Mouse (Mus musculus) monocyte, adult 2 months (primary cell): ENCODE data around the gene Thsd4.

Experiments
- DNase-seq, 2 experiments: peaks; one replicate each; pipeline ENCODE4 v3.0.0; 2022; ENCODE audit warnings: low spot score in 2 of 2, low read depth in 1 of 2

Thsd4 gene

DNA sequence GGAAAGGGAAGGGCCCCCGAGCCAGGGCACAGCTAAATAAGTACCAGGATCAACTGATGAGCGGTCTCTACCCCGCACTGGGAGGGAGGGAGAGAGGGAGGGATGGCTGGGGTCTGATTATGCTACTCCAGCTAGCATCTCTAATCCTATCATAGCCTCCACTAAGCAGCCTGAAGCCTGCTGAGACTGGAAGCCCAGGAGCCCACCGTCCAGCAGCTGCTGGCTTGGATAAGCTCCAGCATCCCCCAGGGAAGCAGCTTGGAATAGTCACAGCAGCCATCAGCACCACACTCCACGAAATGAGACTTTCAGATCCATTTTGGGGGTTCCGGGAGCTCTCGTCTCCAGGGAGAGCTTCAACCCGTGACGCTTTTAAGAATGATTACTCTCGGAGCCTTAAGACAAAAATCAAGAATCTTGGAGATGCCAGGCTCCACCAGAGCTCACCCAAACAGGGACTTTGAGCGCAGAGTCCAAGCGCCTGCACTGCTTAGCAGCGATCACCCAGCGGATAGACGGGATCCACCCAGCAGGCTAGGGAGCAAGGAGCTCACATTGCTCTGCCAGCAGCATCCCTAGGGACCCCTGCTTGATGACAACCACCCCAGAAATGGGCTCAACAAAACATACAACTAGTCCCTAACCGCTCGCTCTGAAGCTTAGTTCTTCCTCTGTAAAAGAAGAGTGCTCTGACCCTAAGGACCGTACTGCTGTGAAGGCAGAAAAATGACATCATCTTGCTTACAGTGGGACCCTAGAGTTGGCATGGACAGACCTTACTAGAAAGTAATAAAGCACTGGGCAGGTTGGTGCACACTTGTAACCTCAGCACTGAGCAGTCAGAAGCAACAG, 64.3 kb downstream of the Thsd4 start:
- no peak for DNase-seq

DNA sequence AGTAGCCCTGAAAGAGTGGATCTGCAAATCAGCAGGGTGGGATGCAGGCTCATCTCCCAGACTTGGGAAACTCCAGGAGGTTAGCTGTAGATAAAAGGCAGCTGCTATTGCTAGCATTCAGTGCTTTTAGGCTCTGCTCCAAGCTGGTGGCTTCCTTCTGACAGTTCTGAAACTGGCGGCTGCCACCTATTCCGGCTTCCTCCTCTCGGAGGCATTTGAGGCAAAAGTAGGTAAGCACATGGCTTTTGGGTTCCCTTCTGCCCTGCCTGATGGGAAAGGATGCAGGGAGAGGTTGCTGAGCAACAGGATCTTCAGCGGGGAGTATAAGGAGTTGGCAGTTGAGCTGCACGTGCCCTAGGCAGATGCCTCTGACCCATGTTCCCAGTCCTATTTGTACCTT, 65.2 kb downstream of the Thsd4 start:
- no peak for DNase-seq

DNA sequence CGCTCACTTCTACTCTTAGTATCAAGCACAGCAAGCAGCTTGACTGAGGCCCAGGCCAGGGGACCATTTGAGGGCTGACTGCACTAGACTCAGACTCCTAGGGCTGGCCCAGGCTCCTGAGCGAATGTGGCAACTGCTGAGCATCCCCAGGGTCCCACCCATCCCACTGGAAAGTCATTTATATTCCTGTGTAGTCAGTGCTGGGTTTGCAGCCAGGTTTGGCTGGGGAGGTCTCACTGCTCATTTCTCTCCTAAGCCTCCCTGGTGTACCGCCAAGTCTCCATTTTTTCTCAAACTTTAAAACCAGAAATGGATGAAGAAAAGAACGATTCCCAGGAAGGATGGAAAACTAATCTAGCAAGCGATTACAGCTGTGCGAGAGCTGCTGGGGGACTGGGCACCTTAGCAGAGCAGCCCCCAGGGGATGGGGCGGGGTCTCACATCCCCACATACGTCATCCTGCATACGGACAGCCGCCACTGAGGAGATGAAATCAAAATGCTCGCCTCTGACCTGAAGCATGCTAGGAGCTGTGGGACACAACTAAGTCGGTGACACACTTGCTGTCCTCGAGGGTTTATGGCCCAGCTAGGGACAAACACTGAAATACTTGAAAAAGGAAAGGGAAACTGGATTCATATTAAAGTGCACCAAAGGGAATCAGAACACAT, 67.3 kb downstream of the Thsd4 start:
- DNase-seq, result no peak

DNA sequence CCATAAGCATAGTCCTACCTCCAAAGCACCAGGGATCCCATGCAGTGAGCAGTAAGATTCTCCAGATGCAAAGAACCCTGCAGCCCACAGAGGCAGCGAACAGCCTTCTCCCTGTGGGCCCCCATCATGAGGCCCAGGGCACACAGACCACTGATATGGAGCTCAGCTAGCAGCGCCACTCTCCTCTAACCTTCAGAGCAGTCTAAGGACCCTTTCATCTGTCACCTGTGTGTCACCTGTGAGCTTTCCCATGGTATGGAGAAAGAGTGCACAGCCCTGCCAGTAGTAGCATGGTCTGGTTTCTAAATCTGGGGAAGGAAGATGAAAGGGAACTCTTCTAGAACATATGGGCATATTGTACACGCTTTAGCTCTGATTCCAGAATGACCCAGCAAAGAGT, 72.3 kb downstream of the Thsd4 start:
- DNase-seq, result no peak

DNA sequence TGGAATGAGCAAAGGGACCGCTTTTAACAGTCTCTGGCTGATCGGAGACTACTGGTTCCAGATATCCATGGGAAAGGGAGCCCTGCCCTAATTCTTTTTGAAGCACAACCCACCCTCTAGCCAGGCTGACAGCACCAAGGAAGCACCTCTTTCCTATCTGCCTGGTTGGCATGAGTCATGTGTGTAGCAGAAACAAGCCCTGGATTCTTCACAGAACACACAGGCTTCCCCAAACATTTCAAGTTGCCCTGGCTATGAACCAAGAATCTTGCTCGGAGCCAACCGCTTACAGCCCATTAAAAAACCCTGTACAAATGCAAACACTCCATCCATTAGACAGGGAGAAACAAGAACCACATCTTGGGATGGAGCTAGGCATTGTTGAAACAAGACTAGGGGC, 76.0 kb downstream of the Thsd4 start:
- DNase-seq, result no peak

DNA sequence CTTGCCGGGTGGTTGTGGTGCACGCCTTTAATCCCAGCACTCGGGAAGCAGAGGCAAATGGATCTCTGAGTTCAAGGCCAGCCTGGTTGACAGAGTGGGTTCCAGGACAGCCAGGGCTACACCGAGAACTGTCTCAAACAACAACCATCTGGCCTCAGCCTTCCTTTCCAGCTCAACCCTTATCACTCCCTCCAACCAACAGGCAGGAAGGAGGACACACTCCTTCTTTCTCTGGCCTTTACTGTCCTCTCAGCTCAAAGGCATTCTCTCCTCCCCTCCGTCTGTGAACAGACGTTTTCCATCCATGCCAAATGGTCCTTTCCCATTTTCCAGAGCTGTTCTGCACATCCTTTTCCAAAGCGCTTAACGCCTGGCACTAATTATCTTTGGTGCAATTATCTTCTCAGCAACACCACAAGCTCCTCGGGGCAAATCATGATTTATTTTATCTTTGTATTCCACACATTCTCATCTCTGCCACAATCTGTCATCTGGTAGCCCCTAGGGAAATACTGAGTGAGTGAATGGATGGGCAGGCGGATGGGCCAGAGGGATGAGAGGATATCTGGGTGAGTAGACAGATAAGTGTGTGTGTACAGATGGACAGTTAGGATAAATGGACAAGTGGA, 80.5 kb downstream of the Thsd4 start:
- no peak for DNase-seq

DNA sequence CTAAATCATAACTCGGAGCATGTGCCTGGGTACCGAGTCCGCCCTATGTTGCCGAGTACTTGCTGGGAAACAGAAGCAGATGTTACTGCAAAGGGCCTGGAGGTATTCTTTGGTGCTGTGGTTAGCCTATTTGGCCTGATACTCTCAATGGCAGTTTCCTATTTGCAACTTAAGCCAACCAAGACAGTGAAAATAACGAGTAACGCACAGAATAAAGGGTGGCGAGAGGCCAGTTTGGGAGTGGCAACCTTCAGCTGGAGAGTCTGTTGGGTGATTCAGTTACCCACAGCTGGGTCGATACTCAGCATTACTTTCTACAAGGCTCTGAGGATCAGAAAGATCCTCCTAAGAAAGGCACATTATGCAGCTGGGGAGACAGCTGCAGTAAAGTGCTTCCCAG, 81.3 kb downstream of the Thsd4 start:
- no peak for DNase-seq

DNA sequence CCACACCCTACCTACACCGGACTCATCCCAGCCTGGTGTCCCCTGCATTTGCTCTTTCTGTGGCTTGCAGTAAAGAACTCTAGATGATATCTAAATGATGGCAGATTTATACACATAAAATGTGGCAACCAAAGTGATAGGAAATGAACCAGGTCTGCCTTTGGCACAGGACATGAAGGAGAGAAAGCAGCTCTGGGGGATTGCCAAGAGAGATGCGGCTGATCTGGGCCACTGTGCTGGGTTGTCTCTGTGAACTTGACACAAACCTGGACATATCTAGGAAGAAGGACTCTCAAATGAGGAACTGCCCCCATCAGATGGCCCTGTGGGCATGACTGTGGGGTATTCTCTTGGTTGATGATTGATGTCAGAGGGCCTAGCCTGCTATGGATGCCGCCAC, 85.6 kb downstream of the Thsd4 start:
- no peak for DNase-seq

DNA sequence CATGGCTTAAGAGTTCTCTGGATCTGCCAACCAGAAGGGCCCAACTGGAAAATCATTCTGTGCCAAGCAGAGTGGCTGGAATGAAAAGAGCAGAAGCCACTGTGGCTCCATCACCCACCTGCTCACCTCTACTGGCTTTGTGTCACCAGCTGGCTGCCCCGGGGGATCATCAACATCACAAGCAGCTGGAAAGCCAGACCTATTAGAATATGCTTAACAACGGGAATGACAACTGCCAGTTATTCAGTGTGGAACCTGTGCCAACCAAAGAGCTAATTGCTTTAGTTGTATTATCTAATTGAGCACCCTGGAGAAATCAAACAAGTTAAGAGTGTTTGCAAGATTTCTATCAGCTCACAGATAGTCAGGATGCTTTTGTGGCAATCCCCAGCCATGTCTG, 87.8 kb downstream of the Thsd4 start:
- no peak for DNase-seq

DNA sequence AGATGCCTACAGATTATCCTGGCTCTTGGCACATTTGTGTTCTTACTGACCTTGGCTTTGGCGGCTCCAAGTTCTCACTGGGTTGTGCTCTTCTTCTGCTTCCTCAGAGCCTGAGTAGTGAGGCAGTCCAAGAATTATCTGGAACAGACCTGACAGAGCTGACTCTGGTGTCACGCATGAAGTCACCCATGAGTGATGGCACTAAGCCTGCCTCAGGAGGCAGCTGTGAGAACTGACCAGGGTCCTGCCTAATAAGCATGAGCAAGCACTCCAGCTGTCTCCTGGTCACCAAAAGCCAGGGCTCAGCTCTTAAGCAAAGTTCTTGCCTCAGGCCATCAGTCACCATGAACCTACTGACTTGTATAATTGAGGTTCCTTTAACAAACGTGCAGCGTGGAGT, 89.9 kb downstream of the Thsd4 start:
- DNase-seq, result no peak

DNA sequence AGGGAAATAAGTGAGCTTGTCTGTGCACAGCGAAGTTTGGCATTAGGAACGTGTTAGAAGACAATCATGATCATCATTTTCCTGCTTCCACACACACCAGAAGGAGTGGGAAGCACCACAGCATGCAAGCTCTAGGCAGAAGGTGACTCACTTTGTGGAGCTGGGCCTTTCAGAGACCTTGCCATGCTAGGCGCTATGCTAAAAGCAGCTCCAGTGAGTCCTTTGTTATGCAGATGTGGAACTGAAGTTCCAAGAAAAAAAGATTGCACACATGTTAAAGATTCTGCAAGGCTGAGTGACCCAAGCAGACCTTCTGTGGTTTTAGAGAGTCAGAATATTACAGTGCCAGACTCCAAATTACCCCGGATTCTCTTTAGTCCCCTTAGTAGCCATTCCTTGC, 91.8 kb downstream of the Thsd4 start:
- DNase-seq, result no peak

DNA sequence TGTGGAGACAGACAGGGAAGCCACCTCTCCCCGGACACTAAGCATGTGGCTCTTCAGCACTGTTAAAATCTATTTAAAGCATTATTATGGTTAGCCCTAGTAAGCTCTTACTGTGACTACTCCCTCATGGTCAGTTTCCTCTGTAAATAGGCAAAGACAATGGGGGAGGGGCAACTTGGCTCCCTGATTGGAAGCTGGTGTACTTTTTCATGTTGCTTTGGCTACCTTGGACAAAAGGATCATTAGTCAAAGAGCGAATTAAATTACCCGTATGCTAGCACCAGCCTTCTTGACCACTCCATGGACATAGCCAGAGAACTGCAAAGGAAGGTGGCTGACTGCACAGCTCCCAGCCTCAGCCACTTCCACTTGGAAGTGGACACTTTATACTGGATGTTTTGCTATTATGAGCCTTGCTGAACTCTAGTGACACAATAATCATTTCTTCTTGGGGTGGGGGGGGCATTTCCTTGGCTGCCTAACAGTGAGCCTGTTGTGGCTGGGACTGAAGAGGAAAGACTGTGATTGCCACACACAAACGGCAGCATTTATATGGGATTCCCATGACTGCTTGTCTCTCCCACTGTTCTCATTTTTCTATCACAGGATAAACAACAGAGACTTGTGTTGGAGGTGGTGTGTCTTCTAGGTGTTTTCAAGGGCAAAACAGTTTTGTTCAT, 107.6 kb downstream of the Thsd4 start:
- no peak for DNase-seq

DNA sequence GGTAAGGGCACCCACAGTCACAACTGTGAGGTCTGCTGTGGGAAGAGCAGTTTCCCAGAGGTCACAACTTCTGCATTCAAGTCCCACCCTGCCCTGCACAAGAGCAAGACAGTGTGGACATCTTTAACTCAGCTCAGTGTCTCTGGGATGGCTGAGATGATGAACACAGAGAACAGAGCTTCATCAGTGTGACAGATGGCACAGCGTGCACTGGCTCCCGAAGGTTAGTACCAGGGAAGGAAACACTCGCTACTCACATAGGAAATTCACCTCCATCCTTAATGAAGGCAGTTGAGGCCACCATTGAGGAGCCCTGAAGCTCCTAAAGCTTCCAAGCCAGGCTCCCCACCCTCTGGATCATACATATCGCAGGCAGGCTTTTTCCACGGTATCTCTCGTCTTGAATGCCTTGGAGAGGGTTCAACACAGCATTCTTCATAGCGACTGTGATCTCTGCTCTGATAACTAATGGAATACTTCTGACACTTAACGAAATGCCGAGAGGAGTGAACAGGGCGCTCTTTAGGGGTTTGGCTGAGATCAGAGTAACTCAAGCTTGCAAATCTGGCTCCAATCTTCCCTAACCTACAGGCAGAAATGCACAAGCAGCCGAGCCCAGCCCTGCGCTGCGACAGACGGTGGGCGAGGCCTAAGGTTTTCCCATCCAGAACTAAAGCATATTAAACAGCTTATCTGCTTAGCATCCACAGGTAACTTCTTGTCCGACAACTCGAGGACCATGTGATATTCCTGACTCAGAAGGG, 110.8 kb downstream of the Thsd4 start:
- no peak for DNase-seq

DNA sequence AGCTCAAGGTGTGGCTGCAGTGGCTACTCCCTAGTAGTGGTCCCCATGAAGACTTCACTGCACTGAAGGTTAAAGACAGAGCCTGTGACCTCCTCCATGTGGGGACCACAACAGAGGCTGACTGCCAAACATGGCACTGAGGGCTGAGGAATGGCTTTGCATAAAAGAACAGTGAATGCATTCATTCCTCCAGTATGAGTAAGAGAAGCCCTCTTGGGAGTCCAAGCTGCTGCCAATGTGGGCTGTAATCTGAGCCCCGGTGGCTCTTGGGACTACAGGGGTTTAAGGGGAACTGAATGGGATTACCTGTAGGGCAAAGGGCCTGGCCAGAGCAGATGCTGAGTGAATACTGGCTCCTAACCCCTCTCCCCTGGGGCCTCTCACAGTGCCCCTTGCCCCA, 114.5 kb downstream of the Thsd4 start:
- no peak for DNase-seq

DNA sequence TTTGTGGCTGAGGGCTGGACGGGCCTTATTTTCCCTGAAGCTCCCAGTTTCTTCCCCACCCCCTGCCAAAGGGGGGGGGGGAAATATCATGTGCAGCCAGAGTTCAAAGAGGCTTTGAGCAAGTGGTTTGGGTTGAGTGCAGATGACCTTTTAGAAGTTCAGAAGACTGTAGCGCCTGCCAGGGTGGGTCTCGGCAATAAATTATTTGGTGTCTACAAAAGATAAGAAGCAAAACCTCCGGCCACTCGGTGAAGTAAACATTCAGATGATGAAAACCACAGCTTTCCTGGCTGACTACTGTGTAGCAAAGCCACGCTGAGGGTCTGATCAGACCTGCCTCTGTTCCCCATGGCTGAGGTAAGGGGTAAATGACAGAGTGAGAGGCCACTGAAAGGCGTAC, 116.1 kb downstream of the Thsd4 start:
- no peak for DNase-seq

DNA sequence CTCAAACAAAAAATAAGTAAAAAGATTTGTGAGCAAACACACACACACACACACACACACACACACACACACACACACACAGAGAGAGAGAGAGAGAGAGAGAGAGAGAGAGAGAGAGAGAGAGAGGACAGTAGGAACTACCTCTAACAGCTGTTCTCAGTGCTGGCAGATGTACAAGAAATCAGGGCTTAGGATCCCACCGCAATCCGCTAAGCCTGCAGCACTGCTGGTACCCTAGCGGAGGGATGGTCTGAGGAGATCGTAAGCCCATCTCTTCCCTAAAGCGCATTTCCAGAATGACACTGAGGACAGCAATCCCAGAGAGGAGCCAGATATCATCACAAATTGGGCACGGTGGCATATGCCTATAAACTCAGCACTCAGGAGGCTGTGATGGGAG, 119.2 kb downstream of the Thsd4 start:
- DNase-seq, result no peak

DNA sequence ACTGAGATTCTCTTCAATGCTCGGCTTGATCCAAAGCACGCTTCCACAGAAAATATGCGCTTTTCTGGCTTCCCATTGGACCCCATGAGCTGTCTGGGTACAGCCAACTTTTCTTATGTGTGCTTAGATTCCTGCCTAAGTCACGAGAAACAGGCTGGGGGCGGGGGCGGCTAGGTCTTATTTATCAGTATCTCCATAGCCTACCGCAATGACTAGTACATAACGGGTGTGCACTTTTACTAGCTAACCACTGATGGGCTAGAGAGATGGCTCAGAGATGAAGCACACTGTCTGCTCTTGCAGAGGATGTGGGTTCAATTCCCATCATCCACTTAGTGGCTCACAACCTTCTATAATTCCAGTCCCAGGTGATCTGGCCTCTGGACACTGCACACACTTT, 121.8 kb downstream of the Thsd4 start:
- DNase-seq, result no peak

DNA sequence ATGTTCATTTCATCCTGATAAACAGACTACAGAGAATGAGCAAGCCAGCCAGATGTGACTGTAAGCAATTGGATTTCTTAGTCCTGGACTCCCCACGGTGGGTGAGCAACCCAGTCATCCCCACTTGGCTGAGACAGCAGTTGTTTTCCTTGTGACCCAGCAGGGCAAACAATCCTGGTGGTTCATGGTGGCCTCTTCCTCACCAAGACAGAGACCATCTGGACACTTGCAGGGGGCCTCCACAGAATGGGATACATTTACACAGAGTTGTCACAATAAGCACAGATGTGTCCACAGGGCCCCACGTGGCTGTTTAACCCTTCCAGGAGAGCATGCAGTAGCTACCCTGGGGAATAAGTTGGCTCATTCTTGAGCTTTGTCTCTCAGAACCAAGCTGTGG, 123.8 kb downstream of the Thsd4 start:
- DNase-seq, result no peak

DNA sequence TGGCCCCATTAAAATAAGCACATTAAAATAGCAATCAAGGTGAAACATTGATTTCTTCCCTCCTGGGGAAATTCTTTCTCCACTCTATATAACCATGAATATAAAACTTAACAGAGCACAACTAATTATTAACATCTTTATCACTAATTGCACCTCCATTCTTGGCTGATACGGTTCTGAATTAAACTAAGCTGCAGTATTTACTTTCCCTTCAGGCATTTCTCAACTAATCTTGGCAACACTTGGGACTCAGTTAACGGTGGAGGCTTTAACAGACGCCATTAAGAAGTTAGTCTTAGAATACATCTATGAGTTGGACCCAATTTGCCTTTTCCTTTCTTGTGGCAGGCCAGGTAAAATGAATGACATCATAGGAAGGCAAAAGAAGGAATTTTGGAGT, 125.8 kb downstream of the Thsd4 start:
- no peak for DNase-seq

DNA sequence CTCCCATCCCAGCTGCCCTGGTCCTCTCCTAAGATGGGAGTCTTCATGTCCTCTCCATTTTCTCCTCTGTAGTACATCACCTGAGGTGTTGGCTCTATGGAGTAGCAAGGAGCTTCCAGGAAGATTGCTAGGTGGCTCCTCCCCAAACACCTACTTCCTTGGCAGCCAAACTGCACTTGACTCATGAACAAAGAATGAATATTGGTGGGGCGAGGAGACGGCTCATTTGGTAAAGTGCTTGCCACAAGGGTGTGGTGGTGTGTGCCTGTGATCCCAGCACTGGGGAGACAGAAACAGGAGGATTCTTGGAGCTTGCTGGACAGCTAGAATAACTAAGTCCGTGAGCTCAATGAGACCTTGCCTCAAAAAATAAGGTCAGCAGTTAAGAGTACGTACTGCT, 128.9 kb downstream of the Thsd4 start:
- no peak for DNase-seq

DNA sequence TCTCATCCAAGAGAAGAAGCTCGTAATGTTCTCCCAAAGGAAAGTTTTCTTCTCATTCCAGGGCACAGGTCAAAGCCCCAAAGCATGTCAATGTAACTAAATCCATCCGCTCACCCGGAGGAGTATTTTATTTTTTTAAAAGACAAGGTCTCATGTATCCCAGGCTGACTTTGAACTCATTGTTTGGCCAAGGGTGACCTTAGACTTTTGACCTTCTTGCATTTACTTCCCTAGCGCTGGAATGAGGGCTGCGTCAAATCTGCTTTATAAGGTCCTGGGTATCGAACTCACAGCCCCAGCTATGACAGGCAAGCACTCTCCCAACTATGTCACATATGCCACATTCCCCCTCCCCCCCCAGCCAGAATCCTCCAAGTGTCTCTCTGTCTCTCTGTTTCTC, 137.1 kb downstream of the Thsd4 start:
- no peak for DNase-seq
